Mouse (Mus musculus): ENCODE data around the gene Map4. TPM values are rescaled to one million over a fixed set of nuclear protein-coding genes. Genes with fewer than 3 reads are reported as not detected.

Gene Map4
- polyA plus RNA-seq, 1 experiment from 2014 or later, result 25.4 TPM

DNA sequence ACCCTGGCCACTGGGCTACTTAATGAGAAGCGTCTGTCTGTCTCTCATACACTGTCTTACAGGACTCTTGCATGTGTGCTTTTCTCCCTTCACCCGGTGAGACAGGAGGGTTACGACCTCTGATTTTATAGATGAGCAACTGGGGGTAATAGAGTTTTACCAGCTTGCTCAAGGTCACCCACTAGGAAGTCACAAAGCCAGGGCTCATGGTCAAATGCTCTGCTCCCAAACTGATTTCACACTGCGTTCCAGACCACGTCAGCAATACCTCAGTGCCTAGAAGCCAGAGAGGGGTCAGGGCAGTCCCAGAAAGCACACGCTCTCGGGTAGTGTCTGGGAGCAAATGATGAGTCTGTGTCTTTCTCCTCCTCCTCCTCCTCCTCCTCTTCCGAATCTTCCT lies 22.2 kb upstream of the Map4 start:
- no peaks in the 10 kb centered on the region for H3K36me3 ChIP-seq (ENCODE audit: control insufficient read depth, insufficient read depth, low read length)
- DNase-seq (ENCODE audit: low spot score) (no peak), ATAC-seq (ENCODE audit: low FRiP score, low TSS enrichment) (no peak)
- H3K27ac ChIP-seq (replicated peaks), result no peak overlapping the region
- no peak overlapping the region for H3K9ac ChIP-seq (ENCODE audit: low read length)
- H3K4me1 ChIP-seq (replicated peaks; ENCODE audit: control insufficient read depth, insufficient read depth), result no peaks in the 10 kb centered on the region
- no peak overlapping the region for H3K4me2 ChIP-seq (replicated peaks; ENCODE audit: low read depth)
- no peak overlapping the region for H3K4me3 ChIP-seq (ENCODE audit: low read depth, low read length)
- no peaks in the 10 kb centered on the region for H3K9me3 ChIP-seq (ENCODE audit: control insufficient read depth, low read length)
- TF ChIP-seq EP300 (optimal IDR thresholded peaks at IDR 0.05) (no peak), CTCF (IDR thresholded peaks at IDR 0.05; ENCODE audit: low read depth) (no peak)
- H3K27me3 ChIP-seq (ENCODE audit: control insufficient read depth, insufficient read depth, low read length), result no peaks in the 10 kb centered on the region
- 90% methylated on average over 8 of the region's 8 CpGs for WGBS

DNA sequence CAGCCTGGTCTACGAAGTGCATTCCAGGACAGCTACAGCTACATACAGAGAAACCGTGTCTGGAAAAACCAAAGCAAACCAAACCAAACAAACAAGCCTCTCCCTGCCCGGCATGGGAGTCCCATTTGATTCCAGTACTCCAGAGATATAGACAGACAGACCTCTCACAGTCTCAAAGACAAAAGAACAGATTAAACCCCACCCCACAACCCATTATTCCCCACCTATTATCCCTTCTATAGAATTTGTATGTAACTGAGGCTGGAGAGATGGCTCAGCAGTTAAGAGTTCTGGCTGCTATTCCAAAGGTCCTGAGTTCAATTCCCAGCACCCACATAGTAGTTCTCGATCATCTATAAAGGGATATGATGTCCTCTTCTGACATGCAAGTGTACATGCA lies 21.3 kb upstream of the Map4 start:
- Histone ChIP-seq H3K27ac (replicated peaks) (no peak overlapping the region), H3K27me3 (ENCODE audit: control insufficient read depth, insufficient read depth, low read length) (no peaks in the 10 kb centered on the region), H3K4me1 (replicated peaks; ENCODE audit: control insufficient read depth, insufficient read depth) (no peaks in the 10 kb centered on the region), H3K9ac (ENCODE audit: low read length) (no peak overlapping the region), H3K4me3 (ENCODE audit: low read depth, low read length) (no peak overlapping the region), H3K4me2 (replicated peaks; ENCODE audit: low read depth) (no peak overlapping the region), H3K36me3 (ENCODE audit: control insufficient read depth, insufficient read depth, low read length) (no peaks in the 10 kb centered on the region), H3K9me3 (ENCODE audit: control insufficient read depth, low read length) (no peaks in the 10 kb centered on the region)
- TF ChIP-seq CTCF (IDR thresholded peaks at IDR 0.05; ENCODE audit: low read depth), result no peak
- no peak for TF ChIP-seq EP300 (optimal IDR thresholded peaks at IDR 0.05)
- ATAC-seq (ENCODE audit: low FRiP score, low TSS enrichment), result no peak
- no peak for DNase-seq (ENCODE audit: low spot score)
- WGBS, result 80% methylated on average over 4 of the region's 4 CpGs

- Histone ChIP-seq H3K9ac (ENCODE audit: low read length) (no peak overlapping the region), H3K9me3 (ENCODE audit: control insufficient read depth, low read length) (no peaks in the 10 kb centered on the region), H3K4me3 (ENCODE audit: low read depth, low read length) (no peak overlapping the region), H3K27me3 (ENCODE audit: control insufficient read depth, insufficient read depth, low read length) (no peaks in the 10 kb centered on the region), H3K36me3 (ENCODE audit: control insufficient read depth, insufficient read depth, low read length) (no peaks in the 10 kb centered on the region), H3K27ac (replicated peaks) (no peak overlapping the region), H3K4me2 (replicated peaks; ENCODE audit: low read depth) (no peak overlapping the region), H3K4me1 (replicated peaks; ENCODE audit: control insufficient read depth, insufficient read depth) (no peaks in the 10 kb centered on the region)
- no peak for TF ChIP-seq EP300 (optimal IDR thresholded peaks at IDR 0.05)
- no peak for TF ChIP-seq CTCF (IDR thresholded peaks at IDR 0.05; ENCODE audit: low read depth)
- ATAC-seq (ENCODE audit: low FRiP score, low TSS enrichment) (no peak), DNase-seq (ENCODE audit: low spot score) (no peak)
- WGBS, result 81% methylated on average over 7 of the region's 7 CpGs
These were observed 19.5 kb upstream of the Map4 start for GRCm38 (mm10) chr9:109911779-109912178.

GRCm38 (mm10) chr9:109914269-109914926 lies 16.9 kb upstream of the Map4 start:
- ATAC-seq (ENCODE audit: low FRiP score, low TSS enrichment) (no peak; the same call in 1 of the 2 replicates), DNase-seq (ENCODE audit: low spot score) (no peak)
- no peaks in the 10 kb centered on the region for H3K36me3 ChIP-seq (ENCODE audit: control insufficient read depth, insufficient read depth, low read length)
- 49% methylated on average over 4 of the region's 4 CpGs for WGBS
- no peaks in the 10 kb centered on the region for H3K4me1 ChIP-seq (replicated peaks; ENCODE audit: control insufficient read depth, insufficient read depth)
- H3K27me3 ChIP-seq (ENCODE audit: control insufficient read depth, insufficient read depth, low read length), result no peaks in the 10 kb centered on the region
- TF ChIP-seq CTCF (IDR thresholded peaks at IDR 0.05; ENCODE audit: low read depth), result no peak
- no peak for TF ChIP-seq EP300 (optimal IDR thresholded peaks at IDR 0.05)
- no peak overlapping the region for H3K4me2 ChIP-seq (replicated peaks; ENCODE audit: low read depth)
- no peak overlapping the region for H3K9ac ChIP-seq (ENCODE audit: low read length)
- H3K4me3 ChIP-seq (ENCODE audit: low read depth, low read length), result no peak overlapping the region
- no peaks in the 10 kb centered on the region for H3K9me3 ChIP-seq (ENCODE audit: control insufficient read depth, low read length)
- H3K27ac ChIP-seq (replicated peaks), result no peak overlapping the region

GRCm38 (mm10) chr9:109917931-109918330 lies 13.3 kb upstream of the Map4 start:
- WGBS, result 78% methylated on average over 2 of the region's 2 CpGs
- Histone ChIP-seq H3K4me3 (ENCODE audit: low read depth, low read length) (no peak overlapping the region), H3K9ac (ENCODE audit: low read length) (no peak overlapping the region), H3K27me3 (ENCODE audit: control insufficient read depth, insufficient read depth, low read length) (no peaks in the 10 kb centered on the region), H3K4me2 (replicated peaks; ENCODE audit: low read depth) (no peak overlapping the region), H3K27ac (replicated peaks) (no peak overlapping the region), H3K4me1 (replicated peaks; ENCODE audit: control insufficient read depth, insufficient read depth) (no peaks in the 10 kb centered on the region), H3K9me3 (ENCODE audit: control insufficient read depth, low read length) (no peaks in the 10 kb centered on the region), H3K36me3 (ENCODE audit: control insufficient read depth, insufficient read depth, low read length) (no peaks in the 10 kb centered on the region)
- DNase-seq (ENCODE audit: low spot score) (no peak), ATAC-seq (ENCODE audit: low FRiP score, low TSS enrichment) (no peak)
- TF ChIP-seq CTCF (IDR thresholded peaks at IDR 0.05; ENCODE audit: low read depth) (no peak), EP300 (optimal IDR thresholded peaks at IDR 0.05) (no peak)

GRCm38 (mm10) chr9:109929131-109929530 lies 2.1 kb upstream of the Map4 start:
- Histone ChIP-seq H3K9ac (ENCODE audit: low read length) (no peak overlapping the region), H3K4me1 (replicated peaks; ENCODE audit: control insufficient read depth, insufficient read depth) (no peaks in the 10 kb centered on the region), H3K27ac (replicated peaks) (no peak overlapping the region), H3K36me3 (ENCODE audit: control insufficient read depth, insufficient read depth, low read length) (no peaks in the 10 kb centered on the region), H3K9me3 (ENCODE audit: control insufficient read depth, low read length) (no peaks in the 10 kb centered on the region), H3K4me3 (ENCODE audit: low read depth, low read length) (no peak overlapping the region), H3K27me3 (ENCODE audit: control insufficient read depth, insufficient read depth, low read length) (no peaks in the 10 kb centered on the region), H3K4me2 (replicated peaks; ENCODE audit: low read depth) (no peak overlapping the region)
- no peak for ATAC-seq (ENCODE audit: low FRiP score, low TSS enrichment)
- DNase-seq (ENCODE audit: low spot score), result no peak
- TF ChIP-seq EP300 (optimal IDR thresholded peaks at IDR 0.05), result no peak
- no peak for TF ChIP-seq CTCF (IDR thresholded peaks at IDR 0.05; ENCODE audit: low read depth)
- WGBS, result 94% methylated on average over 3 of the region's 3 CpGs

Data from stomach, postnatal 0 days (tissue).